21 mouse cellular contexts compared by ENCODE assay signal in genomic region chr4:95735967-95736366, GRCm38 (mm10).
A peak's percentile ranks its signal among the peaks of the same experiment; 100 is the strongest.
DNase-seq lines count a peak whose midpoint lies in the region; ATAC-seq and TF ChIP-seq lines count a peak whose summit lies in the region.
"Had no signal": no experiment of that assay in that cellular context is flagged by ENCODE, and none has a peak within 500 bp of the region (broad histone marks: within the 10 kb centered on the region; RNA-seq: fewer than 3 reads in every experiment).

No protein-coding gene starts in this region.

- no peak for ATAC-seq in kidney, embryonic 16.5 days (ENCODE audit: low FRiP score, low TSS enrichment)
- peak; percentile 9 for ATAC-seq in Patski
- no peak for ATAC-seq in intestine, embryonic 16.5 days
- ATAC-seq in liver, postnatal 0 days = no peak
- ATAC-seq: CD4-positive, CD25-positive, alpha-beta regulatory T cell, adult 4 months; forebrain, embryonic 15.5 days had no signal

- peaks cover 40% of the 10 kb centered on the region for H3K4me1 ChIP-seq in kidney, adult 2 months (ENCODE audit: control insufficient read depth, insufficient read depth, low read length)
- peaks cover 35% of the 10 kb centered on the region for H3K4me1 ChIP-seq in kidney, embryonic 16.5 days (ENCODE audit: insufficient read depth, low read length)
- H3K4me1 ChIP-seq in intestine, embryonic 16.5 days (ENCODE audit: control insufficient read depth, insufficient read depth, low read length) = peaks cover 18% of the 10 kb centered on the region
- H3K4me1 ChIP-seq in liver, postnatal 0 days (ENCODE audit: insufficient read depth) = peaks cover 32% of the 10 kb centered on the region

- H3K27me3 ChIP-seq in kidney, adult 2 months (replicated peaks; ENCODE audit: control insufficient read depth, insufficient read depth, low read length) = no peaks in the 10 kb centered on the region
- H3K27me3 ChIP-seq in kidney, embryonic 16.5 days (ENCODE audit: insufficient read depth, low read length) = no peaks in the 10 kb centered on the region
- H3K27me3 ChIP-seq in Patski = no peaks in the 10 kb centered on the region
- no peaks in the 10 kb centered on the region for H3K27me3 ChIP-seq in intestine, embryonic 16.5 days (replicated peaks; ENCODE audit: control insufficient read depth, insufficient read depth, low read length)
- no peaks in the 10 kb centered on the region for H3K27me3 ChIP-seq in liver, postnatal 0 days (ENCODE audit: insufficient read depth, low read length)
- H3K27me3 ChIP-seq: embryonic facial prominence, embryonic 12.5 days; forebrain, embryonic 15.5 days had no signal

- no peak overlapping the region for H3K4me3 ChIP-seq in kidney, adult 2 months (ENCODE audit: insufficient read depth, low read depth, low read length)
- H3K4me3 ChIP-seq in kidney, embryonic 16.5 days (ENCODE audit: low read length) = no peak overlapping the region
- no peak overlapping the region for H3K4me3 ChIP-seq in intestine, embryonic 16.5 days (ENCODE audit: low read length)
- no peak overlapping the region for H3K4me3 ChIP-seq in liver, postnatal 0 days (ENCODE audit: low read depth, low read length)
- no peak overlapping the region for H3K4me3 ChIP-seq in left cerebral cortex, adult 2 months
- H3K4me3 ChIP-seq: embryonic facial prominence, embryonic 12.5 days; forebrain, embryonic 15.5 days; hindbrain, embryonic 10.5 days had no signal

- TF ChIP-seq EP300 in liver, postnatal 0 days (IDR thresholded peaks at IDR 0.05; ENCODE audit: low read depth) = no peak

- peaks cover 2% of the 10 kb centered on the region; the same call in 1 of the 2 replicates for H3K36me3 ChIP-seq in kidney, adult 2 months (ENCODE audit: control insufficient read depth, insufficient read depth, low read length)
- H3K36me3 ChIP-seq in kidney, embryonic 16.5 days (ENCODE audit: insufficient read depth, low read length) = no peaks in the 10 kb centered on the region
- H3K36me3 ChIP-seq in intestine, embryonic 16.5 days (ENCODE audit: control insufficient read depth, insufficient read depth, low read length) = no peaks in the 10 kb centered on the region
- H3K36me3 ChIP-seq in liver, postnatal 0 days (replicated peaks; ENCODE audit: insufficient read depth, low read length) = no peaks in the 10 kb centered on the region
- H3K36me3 ChIP-seq: embryonic facial prominence, embryonic 12.5 days; forebrain, embryonic 15.5 days; G1E; hindbrain, embryonic 10.5 days had no signal

- TF ChIP-seq CTCF in kidney, adult 2 months (conservative IDR thresholded peaks at IDR 0.05; ENCODE audit: insufficient read depth, insufficient read length, low read depth, low read length) = no peak
- TF ChIP-seq CTCF in Patski (IDR thresholded peaks at IDR 0.05) = no peak
- no peak for TF ChIP-seq CTCF in liver, postnatal 0 days (IDR thresholded peaks at IDR 0.05; ENCODE audit: low read depth)
- no peak for TF ChIP-seq CTCF in left cerebral cortex, adult 2 months (IDR thresholded peaks at IDR 0.05)

- CTCF ChIA-PET in Patski (lab: Charles Lee) = interaction anchor here (1.0 to 1.7 kb wide), 2 partner anchors 18 to 178 kb away, joined by 3 read pairs; no protein-coding TSS in a partner anchor

- no peak overlapping the region for H3K9ac ChIP-seq in kidney, embryonic 16.5 days (replicated peaks; ENCODE audit: low read length)
- no peak overlapping the region for H3K9ac ChIP-seq in intestine, embryonic 16.5 days (ENCODE audit: low read depth, low read length)
- H3K9ac ChIP-seq in liver, postnatal 0 days (replicated peaks) = no peak overlapping the region
- H3K9ac ChIP-seq: embryonic facial prominence, embryonic 12.5 days; forebrain, embryonic 15.5 days; hindbrain, embryonic 14.5 days had no signal

- 61% methylated on average over 4 of the region's 4 CpGs for WGBS in kidney, adult 2 months
- WGBS in kidney, embryonic 16.5 days = 83% methylated on average over 4 of the region's 4 CpGs
- WGBS in intestine, embryonic 16.5 days = 67% methylated on average over 4 of the region's 4 CpGs
- WGBS in liver, postnatal 0 days (ENCODE audit: insufficient replicate concordance) = 86% methylated on average over 4 of the region's 4 CpGs

- H3K9me3 ChIP-seq in kidney, embryonic 16.5 days (ENCODE audit: low read length) = no peaks in the 10 kb centered on the region
- no peaks in the 10 kb centered on the region for H3K9me3 ChIP-seq in intestine, embryonic 16.5 days (ENCODE audit: control insufficient read depth, low read length)
- H3K9me3 ChIP-seq in liver, postnatal 0 days (ENCODE audit: low read length) = no peaks in the 10 kb centered on the region
- H3K9me3 ChIP-seq: embryonic facial prominence, embryonic 12.5 days; forebrain, embryonic 15.5 days; G1E; hindbrain, embryonic 10.5 days had no signal

- intact Hi-C loops in left cerebral cortex, adult 2 months (cut with DNase I) = no loop called here

- peak overlapping the region; percentile 46 for H3K27ac ChIP-seq in kidney, adult 2 months (ENCODE audit: insufficient read depth, low read depth, low read length)
- H3K27ac ChIP-seq in kidney, embryonic 16.5 days (ENCODE audit: low read length) = no peak overlapping the region
- 0 out of 2 replicates have a peak overlapping the region, but pooled peaks have one; percentile 15 for H3K27ac ChIP-seq in intestine, embryonic 16.5 days (ENCODE audit: low read length)
- H3K27ac ChIP-seq in liver, postnatal 0 days (ENCODE audit: low read depth) = no peak overlapping the region
- H3K27ac ChIP-seq in left cerebral cortex, adult 2 months = no peak overlapping the region
- H3K27ac ChIP-seq: embryonic facial prominence, embryonic 12.5 days; forebrain, embryonic 15.5 days; hindbrain, embryonic 10.5 days; hindbrain, embryonic 14.5 days had no signal

- POLR2A ChIA-PET in Patski (lab: Charles Lee) = interaction anchor here (1.0 to 1.5 kb wide), 2 partner anchors 18 to 101 kb away, joined by 3 to 4 read pairs; no protein-coding TSS in a partner anchor

- DNase-seq in kidney, adult 2 months = peak; percentile 80
- DNase-seq in Patski (ENCODE audit: low read depth, low spot score) = peak; percentile 74
- DNase-seq in kidney, postnatal 36 days = peak; percentile 54 to 60
- no peak for DNase-seq in liver, postnatal 0 days
- DNase-seq in left cerebral cortex, adult 2 months (ENCODE audit: extremely low spot score in 1 of 2, low spot score in 2 of 2) = no peak
- DNase-seq: adrenal gland, postnatal 10 days; B cell, adult 2 months; cerebellum, adult 11 months; cerebellum, adult 8-10 months; cerebellum, postnatal 14 days; gastrocnemius, postnatal 10 days; heart, adult 18-20 months had no signal

- in situ Hi-C loops in Patski (cut with MboI; ENCODE audit: low pct_unique_long_range_greater_than_20kb) = loop anchor here (10.0 kb wide), 1 partner anchor 171 kb away; no protein-coding TSS in a partner anchor

- no peak overlapping the region for H3K4me2 ChIP-seq in kidney, embryonic 16.5 days (replicated peaks; ENCODE audit: low read depth, low read length)
- no peak overlapping the region for H3K4me2 ChIP-seq in intestine, embryonic 16.5 days (ENCODE audit: low read depth, low read length)
- no peak overlapping the region for H3K4me2 ChIP-seq in liver, postnatal 0 days (ENCODE audit: low read depth, low read length)
- H3K4me2 ChIP-seq: embryonic facial prominence, embryonic 12.5 days; forebrain, embryonic 15.5 days; heart, embryonic 11.5 days; hindbrain, embryonic 14.5 days had no signal

- no peak for TF ChIP-seq POLR2A in kidney, adult 2 months (IDR thresholded peaks at IDR 0.05; ENCODE audit: low read depth, low read length)

Comparison
In these comparisons a context has a peak if more than half of its experiments do, and no peak if none do; other contexts are left out.
1. H3K27ac ChIP-seq: peak in kidney, adult 2 months (single experiment) and intestine, embryonic 16.5 days (single experiment); none in kidney, embryonic 16.5 days (single experiment), liver, postnatal 0 days (single experiment) and left cerebral cortex, adult 2 months (single experiment).
2. DNase-seq: peak in kidney, adult 2 months (single experiment), Patski (single experiment) and kidney, postnatal 36 days (2 of 2); none in liver, postnatal 0 days (single experiment) and left cerebral cortex, adult 2 months (0 of 2).